Mouse (Mus musculus) bone marrow, adult 2 months (tissue): ENCODE measurements around the gene Kif5c.

Source experiments
- CTCF ChIP-seq: fragments of 200-500 bp; IDR thresholded peaks from 2 replicates; pipeline ENCODE4 v1.5.1; 2011; ENCODE audit warnings: low read length, control low read depth; ENCODE audit not compliant: control insufficient read depth, insufficient read depth
- POLR2A ChIP-seq: fragments of 200-500 bp; IDR thresholded peaks from 2 replicates; pipeline ENCODE4 v1.6.1; 2011; ENCODE audit warnings: low read depth, mild to moderate bottlenecking, control low read depth, low read length, borderline replicate concordance; ENCODE audit not compliant: control insufficient read depth

DNA sequence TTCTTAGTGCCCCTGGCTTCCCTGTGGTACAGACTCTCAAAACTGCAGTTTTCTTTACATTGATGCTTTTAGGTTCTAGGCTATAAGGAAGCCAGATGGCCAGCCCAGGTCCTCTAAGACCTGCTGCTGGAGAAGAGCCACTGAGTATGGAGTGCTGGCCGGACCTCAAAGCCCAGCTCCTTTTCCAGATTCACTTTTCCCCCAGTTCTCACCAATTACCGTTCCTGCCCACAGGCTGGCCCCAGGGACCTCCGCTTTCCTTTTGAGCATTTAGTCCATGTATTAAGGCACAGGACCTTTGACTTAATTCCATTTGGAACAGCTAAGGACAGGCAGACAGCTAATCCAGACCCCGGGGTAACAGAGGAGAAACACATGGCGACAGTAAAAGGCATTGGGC is 28.6 kb upstream of the Kif5c start:
- TF ChIP-seq CTCF: no peak
- TF ChIP-seq POLR2A: no peak
